Mouse (Mus musculus) G1E (cell line): ENCODE data around the gene Speg. TPM values are rescaled to one million over a fixed set of nuclear protein-coding genes. Genes with fewer than 3 reads are reported as not detected.
A peak's percentile ranks its signal among the peaks of the same experiment; 100 is the strongest.

Experiments
- ATAC-seq: 2 replicates; pipeline ENCODE4 v1.8.0; 2016; ENCODE audit warnings: mild to moderate bottlenecking; ENCODE audit not compliant: insufficient number of reproducible peaks, poor library complexity, low FRiP score, severe bottlenecking; ENCODE audit errors: extremely low read depth
- DNase-seq: peaks from one replicate; pipeline ENCODE4 v3.0.0; 2012; ENCODE audit warnings: low spot score
- H3K27me3 ChIP-seq: 2 replicates; pipeline ENCODE4 v1.6.1; 2012; ENCODE audit warnings: mild to moderate bottlenecking, low read length, inconsistent platforms; ENCODE audit not compliant: insufficient read depth
- H3K36me3 ChIP-seq: replicated peaks from 2 replicates; pipeline ENCODE3; 2012; ENCODE audit warnings: mild to moderate bottlenecking, inconsistent platforms
- H3K4me1 ChIP-seq: 2 replicates; pipeline ENCODE4 v1.6.1; 2012; ENCODE audit warnings: low read depth, low read length, inconsistent platforms, mixed read lengths; ENCODE audit not compliant: insufficient read depth
- H3K4me3 ChIP-seq: 2 replicates; pipeline ENCODE4 v1.5.1; 2012; ENCODE audit warnings: low read depth, mild to moderate bottlenecking, inconsistent platforms, low read length, moderate library complexity, mixed read lengths
- H3K9me3 ChIP-seq: replicated peaks from 2 replicates; pipeline ENCODE4 v1.6.1; 2012; ENCODE audit warnings: inconsistent platforms
- CTCF ChIP-seq: IDR thresholded peaks from 2 replicates; pipeline ENCODE4 v1.5.1; 2012; ENCODE audit warnings: low read depth, low read length, inconsistent platforms, mixed read lengths
- GATA1 ChIP-seq: IDR thresholded peaks from 2 replicates; pipeline ENCODE4 v1.6.1; 2012; ENCODE audit warnings: borderline replicate concordance, low read length, inconsistent platforms, mixed read lengths
- GATA2 ChIP-seq: IDR thresholded peaks from 2 replicates; pipeline ENCODE4 v1.6.1; 2012; ENCODE audit warnings: low read depth, low read length, inconsistent platforms, borderline replicate concordance
- POLR2AphosphoS5 ChIP-seq: IDR thresholded peaks from 2 replicates; pipeline ENCODE4 v1.6.1; 2012; ENCODE audit warnings: low read depth, low read length, inconsistent platforms; ENCODE audit not compliant: insufficient replicate concordance
- TAL1 ChIP-seq: conservative IDR thresholded peaks from 2 replicates; pipeline ENCODE4 v1.6.1; 2012; ENCODE audit warnings: low read depth, low read length, inconsistent platforms, mixed read lengths
- polyA plus RNA-seq: library from polyadenylated mRNA; stranded (reverse); fragments of >175 nt; gene quantifications from 2 replicates; pipeline ENCODE4 v1.2.3, GENCODE M21; 2012
- total RNA-seq, 2 experiments: library from RNA; stranded (forward) in 1 of 2; stranded (reverse) in 1 of 2; fragments of 200-1000 nt in 1 of 2; fragments of >200 nt in 1 of 2; fragmentation: Nextera tagmentation in 1 of 2; gene quantifications; 2 replicates each; pipeline ENCODE4 v1.2.3; 2014 to 2017

Gene Speg
- total and polyA plus RNA-seq, 3 experiments = 1.9 to 10.3 (median 1.9) TPM

- peaks cover 38% of the 10 kb centered on the region for H3K27me3 ChIP-seq
- H3K4me3 ChIP-seq = peak within 1 kb of the TSS; percentile 71
- peak; percentile 96 for DNase-seq
- peaks cover 46% of the 10 kb centered on the region for H3K4me1 ChIP-seq
- no peak for TF ChIP-seq TAL1
- no peak for TF ChIP-seq GATA2
- TF ChIP-seq GATA1 = no peak
- TF ChIP-seq CTCF = no peak
- 0 out of 2 replicates have a peak, but pooled peaks have one; percentile 67 for TF ChIP-seq POLR2AphosphoS5
- no peaks in the 10 kb centered on the region for H3K9me3 ChIP-seq
- peak; percentile 97 for ATAC-seq
- H3K36me3 ChIP-seq = peaks cover 37% of the 10 kb centered on the region
These were observed 60.6 kb downstream of the Speg start, which contains the start of gene Gmppa for GRCm38 (mm10) chr1:75435475-75436328. Gene Gmppa (plus strand): TSS chr1:75435930.

- TF ChIP-seq CTCF (no peak), GATA2 (no peak), TAL1 (no peak), POLR2AphosphoS5 (no peak), GATA1 (no peak)
- Histone ChIP-seq H3K36me3 (peaks cover 67% of the 10 kb centered on the region), H3K4me1 (peaks cover 68% of the 10 kb centered on the region), H3K9me3 (no peaks in the 10 kb centered on the region), H3K4me3 (no peak overlapping the region), H3K27me3 (peaks cover 8% of the 10 kb centered on the region)
- ATAC-seq = no peak
- no peak for DNase-seq
These were observed 63.7 kb downstream of the Speg start for GRCm38 (mm10) chr1:75438782-75439181.

- Histone ChIP-seq H3K4me1 (peaks cover 77% of the 10 kb centered on the region), H3K9me3 (no peaks in the 10 kb centered on the region), H3K27me3 (no peaks in the 10 kb centered on the region), H3K4me3 (no peak overlapping the region), H3K36me3 (peaks cover 73% of the 10 kb centered on the region)
- no peak for ATAC-seq
- TF ChIP-seq CTCF (no peak), GATA1 (no peak), TAL1 (no peak), POLR2AphosphoS5 (no peak)
- DNase-seq = no peak
These were observed 65.6 kb downstream of the Speg start for GRCm38 (mm10) chr1:75440661-75441060.

GRCm38 (mm10) chr1:75441471-75441996, 66.4 kb downstream of the Speg start:
- TF ChIP-seq POLR2AphosphoS5 = no peak
- TF ChIP-seq GATA2 = no peak
- TF ChIP-seq TAL1 = no peak
- TF ChIP-seq GATA1 = no peak
- no peak for TF ChIP-seq CTCF
- H3K4me1 ChIP-seq = peaks cover 81% of the 10 kb centered on the region
- no peak overlapping the region for H3K4me3 ChIP-seq
- H3K9me3 ChIP-seq = no peaks in the 10 kb centered on the region
- peaks cover 73% of the 10 kb centered on the region for H3K36me3 ChIP-seq
- no peaks in the 10 kb centered on the region for H3K27me3 ChIP-seq
- no peak for DNase-seq
- no peak for ATAC-seq

- no peaks in the 10 kb centered on the region for H3K9me3 ChIP-seq
- DNase-seq (no peak), ATAC-seq (no peak)
- no peaks in the 10 kb centered on the region for H3K27me3 ChIP-seq
- peaks cover 69% of the 10 kb centered on the region for H3K36me3 ChIP-seq
- TF ChIP-seq CTCF (no peak), TAL1 (no peak), GATA2 (no peak), GATA1 (no peak), POLR2AphosphoS5 (no peak)
- no peak overlapping the region for H3K4me3 ChIP-seq
- peaks cover 81% of the 10 kb centered on the region for H3K4me1 ChIP-seq
These were observed 67.1 kb downstream of the Speg start for GRCm38 (mm10) chr1:75442171-75442570.

- Histone ChIP-seq H3K4me3 (peak overlapping the region; percentile 7; the same call in 1 of the 2 replicates), H3K4me1 (peaks cover 83% of the 10 kb centered on the region), H3K9me3 (no peaks in the 10 kb centered on the region), H3K36me3 (peaks cover 64% of the 10 kb centered on the region), H3K27me3 (no peaks in the 10 kb centered on the region)
- no peak for ATAC-seq
- DNase-seq = no peak
- no peak; the same call in 1 of the 2 replicates for TF ChIP-seq CTCF
- TF ChIP-seq TAL1 = no peak
- TF ChIP-seq GATA2 = no peak
- no peak for TF ChIP-seq GATA1
- TF ChIP-seq POLR2AphosphoS5 = no peak
These were observed 67.7 kb downstream of the Speg start for GRCm38 (mm10) chr1:75442811-75443210.
